Mouse (Mus musculus) induced T-regulatory cell, adult 2 months (primary cell): Measurements from ENCODE around the gene Cse1l.

Experiments
- DNase-seq: peaks from one replicate; pipeline ENCODE4 v3.0.0-alpha.2; 2012; ENCODE audit warnings: low read depth

Cse1l gene

GRCm38 (mm10) chr2:166905711-166906522, at the start of gene Cse1l:
TSS of gene Cse1l (plus strand) at chr2:166906040.
- DNase-seq, result peak; percentile 99

- DNase-seq, result no peak
Observed at GRCm38 (mm10) chr2:166856366-166856765, 49.5 kb upstream of the Cse1l start.

GRCm38 (mm10) chr2:166857118-166857517, 48.7 kb upstream of the Cse1l start:
- peak; percentile 52 for DNase-seq

GRCm38 (mm10) chr2:166859214-166859613, 46.6 kb upstream of the Cse1l start:
- no peak for DNase-seq

GRCm38 (mm10) chr2:166862505-166862904, 43.3 kb upstream of the Cse1l start:
- DNase-seq, result no peak

- no peak for DNase-seq
Observed at GRCm38 (mm10) chr2:166865476-166865875, 40.4 kb upstream of the Cse1l start.

GRCm38 (mm10) chr2:166870271-166870865, 35.5 kb upstream of the Cse1l start:
- DNase-seq, result no peak

GRCm38 (mm10) chr2:166870899-166871298, 34.9 kb upstream of the Cse1l start:
- DNase-seq, result no peak

- DNase-seq, result no peak
Observed at GRCm38 (mm10) chr2:166874675-166875280, 31.1 kb upstream of the Cse1l start.

- DNase-seq, result no peak
Observed at GRCm38 (mm10) chr2:166875561-166875960, 30.3 kb upstream of the Cse1l start.

- no peak for DNase-seq
Observed at GRCm38 (mm10) chr2:166876331-166876730, 29.5 kb upstream of the Cse1l start.

GRCm38 (mm10) chr2:166885066-166885465, 20.8 kb upstream of the Cse1l start:
- DNase-seq, result no peak

- no peak for DNase-seq
Observed at GRCm38 (mm10) chr2:166885619-166886018, 20.2 kb upstream of the Cse1l start.

GRCm38 (mm10) chr2:166886231-166886630, 19.6 kb upstream of the Cse1l start:
- no peak for DNase-seq

- DNase-seq, result peak; percentile 31
Observed at GRCm38 (mm10) chr2:166887816-166888215, 18.0 kb upstream of the Cse1l start.

GRCm38 (mm10) chr2:166891366-166891880, 14.4 kb upstream of the Cse1l start:
- DNase-seq, result no peak

- DNase-seq, result no peak
Observed at GRCm38 (mm10) chr2:166892158-166892680, 13.6 kb upstream of the Cse1l start.

- no peak for DNase-seq
Observed at GRCm38 (mm10) chr2:166893036-166893435, 12.8 kb upstream of the Cse1l start.

GRCm38 (mm10) chr2:166896368-166896767, 9.5 kb upstream of the Cse1l start:
- no peak for DNase-seq

- DNase-seq, result no peak
Observed at GRCm38 (mm10) chr2:166896974-166897373, 8.9 kb upstream of the Cse1l start.

GRCm38 (mm10) chr2:166899161-166899560, 6.7 kb upstream of the Cse1l start:
- no peak for DNase-seq

GRCm38 (mm10) chr2:166899746-166900145, 6.1 kb upstream of the Cse1l start:
- no peak for DNase-seq
